Mouse (Mus musculus): Measurements from ENCODE around the gene Hmgcl.

- no peak for TF ChIP-seq EP300 (IDR thresholded peaks at IDR 0.05; ENCODE audit: insufficient read depth, low read depth, low read length)
- TF ChIP-seq CTCF (IDR thresholded peaks at IDR 0.05): no peak
- no peak for TF ChIP-seq POLR2A (IDR thresholded peaks at IDR 0.05; ENCODE audit: insufficient read depth, low read depth, low read length)
Observed at GRCm38 (mm10) chr4:135938858-135939257, 7.4 kb upstream of the Hmgcl start.

Data from heart, adult 2 months (tissue).